Mouse (Mus musculus) lung, adult 2 months (tissue): ENCODE data around the gene Dph3.
A peak's percentile ranks its signal among the peaks of the same experiment; 100 is the strongest.

ENCODE experiments used
- CTCF ChIP-seq: fragments of 200-500 bp; IDR thresholded peaks from 2 replicates; pipeline ENCODE4 v1.5.1; 2011; ENCODE audit warnings: mild to moderate bottlenecking, low read length, control low read depth; ENCODE audit not compliant: insufficient read depth
- POLR2A ChIP-seq: fragments of 200-500 bp; IDR thresholded peaks from 2 replicates; pipeline ENCODE4 v1.6.1; 2011; ENCODE audit warnings: low read depth, mild to moderate bottlenecking, control low read depth, low read length, borderline replicate concordance; ENCODE audit errors: extremely low read depth

GRCm38 (mm10) chr14:32056675-32057074, 28.9 kb downstream of the Dph3 start:
- TF ChIP-seq CTCF (0 out of 2 replicates have a peak, but pooled peaks have one; percentile 7), POLR2A (no peak)
